Mouse (Mus musculus): ENCODE results near the gene Heatr4. TPM values are rescaled to one million over a fixed set of nuclear protein-coding genes. Genes with fewer than 3 reads are reported as not detected.
A peak's percentile ranks its signal among the peaks of the same experiment; 100 is the strongest.
"Not testable (repeated sequence)": the region's sequence is repeated elsewhere in the genome, so short reads cannot be mapped to it uniquely, and the experiment has no call there.

Heatr4 gene
- polyA plus RNA-seq, 1 experiment, result not detected

GRCm38 (mm10) chr12:83949776-83950492 lies 34.7 kb downstream of the Heatr4 start:
- 5% methylated on average over 11 of the region's 11 CpGs for WGBS

GRCm38 (mm10) chr12:83949043-83949442 lies 35.6 kb downstream of the Heatr4 start:
- WGBS, result 35% methylated on average over 4 of the region's 4 CpGs
- TF ChIP-seq POLR2A (IDR thresholded peaks at IDR 0.05; ENCODE audit: borderline replicate concordance, control insufficient read depth, low read depth, low read length), result no peak
- TF ChIP-seq CTCF (IDR thresholded peaks at IDR 0.05; ENCODE audit: control insufficient read depth, insufficient read depth, low read length), result no peak
- peaks cover 4% of the 10 kb centered on the region; the same call in 1 of the 2 replicates for H3K4me1 ChIP-seq (ENCODE audit: control insufficient read depth, insufficient read depth, low read length)
- H3K27ac ChIP-seq (ENCODE audit: control insufficient read depth, insufficient read depth, low read depth, low read length, poor library complexity), result peak overlapping the region; percentile 79; the same call in 1 of the 2 replicates
- no peak overlapping the region for H3K4me3 ChIP-seq (replicated peaks; ENCODE audit: control insufficient read depth, low read depth, low read length)

More at GRCm38 (mm10) chr12:83949776-83950492, 34.7 kb downstream of the Heatr4 start:
- TF ChIP-seq POLR2A (IDR thresholded peaks at IDR 0.05; ENCODE audit: borderline replicate concordance, control insufficient read depth, low read depth, low read length) (no peak), CTCF (IDR thresholded peaks at IDR 0.05; ENCODE audit: control insufficient read depth, insufficient read depth, low read length) (no peak)
- Histone ChIP-seq H3K4me1 (ENCODE audit: control insufficient read depth, insufficient read depth, low read length) (peaks cover 4% of the 10 kb centered on the region; the same call in 1 of the 2 replicates), H3K4me3 (replicated peaks; ENCODE audit: control insufficient read depth, low read depth, low read length) (peak overlapping the region; percentile 86), H3K27ac (ENCODE audit: control insufficient read depth, insufficient read depth, low read depth, low read length, poor library complexity) (peak overlapping the region; percentile 79; the same call in 1 of the 2 replicates)

- WGBS, result 43% methylated on average over 8 of the region's 8 CpGs
- TF ChIP-seq POLR2A (IDR thresholded peaks at IDR 0.05; ENCODE audit: borderline replicate concordance, control insufficient read depth, low read depth, low read length), result no peak
- TF ChIP-seq CTCF (IDR thresholded peaks at IDR 0.05; ENCODE audit: control insufficient read depth, insufficient read depth, low read length), result no peak
- Histone ChIP-seq H3K4me1 (ENCODE audit: control insufficient read depth, insufficient read depth, low read length) (peaks cover 3% of the 10 kb centered on the region; the same call in 1 of the 2 replicates), H3K27ac (ENCODE audit: control insufficient read depth, insufficient read depth, low read depth, low read length, poor library complexity) (0 out of 2 replicates have a peak overlapping the region, but pooled peaks have one; percentile 0), H3K4me3 (replicated peaks; ENCODE audit: control insufficient read depth, low read depth, low read length) (no peak overlapping the region)
Measured at GRCm38 (mm10) chr12:83947260-83947811, 37.3 kb downstream of the Heatr4 start.

- peaks cover 6% of the 10 kb centered on the region for H3K4me1 ChIP-seq (ENCODE audit: control insufficient read depth, insufficient read depth, low read length)
- 42% methylated on average over 3 of the region's 3 CpGs for WGBS
- no peak overlapping the region for H3K27ac ChIP-seq (ENCODE audit: control insufficient read depth, insufficient read depth, low read depth, low read length, poor library complexity)
- TF ChIP-seq CTCF (IDR thresholded peaks at IDR 0.05; ENCODE audit: control insufficient read depth, insufficient read depth, low read length) (no peak), POLR2A (IDR thresholded peaks at IDR 0.05; ENCODE audit: borderline replicate concordance, control insufficient read depth, low read depth, low read length) (no peak)
- no peak overlapping the region for H3K4me3 ChIP-seq (replicated peaks; ENCODE audit: control insufficient read depth, low read depth, low read length)
Measured at GRCm38 (mm10) chr12:83941938-83942337, 42.7 kb downstream of the Heatr4 start.

GRCm38 (mm10) chr12:83940031-83940430 lies 44.6 kb downstream of the Heatr4 start:
- Histone ChIP-seq H3K4me3 (replicated peaks; ENCODE audit: control insufficient read depth, low read depth, low read length) (no peak overlapping the region), H3K27ac (ENCODE audit: control insufficient read depth, insufficient read depth, low read depth, low read length, poor library complexity) (0 out of 2 replicates have a peak overlapping the region, but pooled peaks have one; percentile 26), H3K4me1 (ENCODE audit: control insufficient read depth, insufficient read depth, low read length) (peaks cover 6% of the 10 kb centered on the region)
- WGBS, result 50% methylated on average over 4 of the region's 4 CpGs
- TF ChIP-seq POLR2A (IDR thresholded peaks at IDR 0.05; ENCODE audit: borderline replicate concordance, control insufficient read depth, low read depth, low read length) (no peak), CTCF (IDR thresholded peaks at IDR 0.05; ENCODE audit: control insufficient read depth, insufficient read depth, low read length) (no peak)

- WGBS, result 56% methylated on average over 2 of the region's 2 CpGs
- no peak for TF ChIP-seq CTCF (IDR thresholded peaks at IDR 0.05; ENCODE audit: control insufficient read depth, insufficient read depth, low read length)
- TF ChIP-seq POLR2A (IDR thresholded peaks at IDR 0.05; ENCODE audit: borderline replicate concordance, control insufficient read depth, low read depth, low read length), result no peak
- Histone ChIP-seq H3K4me1 (ENCODE audit: control insufficient read depth, insufficient read depth, low read length) (peaks cover 6% of the 10 kb centered on the region), H3K27ac (ENCODE audit: control insufficient read depth, insufficient read depth, low read depth, low read length, poor library complexity) (no peak overlapping the region), H3K4me3 (replicated peaks; ENCODE audit: control insufficient read depth, low read depth, low read length) (no peak overlapping the region)
Measured at GRCm38 (mm10) chr12:83939332-83939731, 45.3 kb downstream of the Heatr4 start.

GRCm38 (mm10) chr12:83938592-83938991 lies 46.1 kb downstream of the Heatr4 start:
- not testable (repeated sequence) for H3K4me3 ChIP-seq (replicated peaks; ENCODE audit: control insufficient read depth, low read depth, low read length); H3K27ac ChIP-seq (ENCODE audit: control insufficient read depth, insufficient read depth, low read depth, low read length, poor library complexity); H3K4me1 ChIP-seq (ENCODE audit: control insufficient read depth, insufficient read depth, low read length)
- WGBS, result 30% methylated on average over 1 of the region's 1 CpGs

- no peak overlapping the region for H3K4me3 ChIP-seq (replicated peaks; ENCODE audit: control insufficient read depth, low read depth, low read length)
- TF ChIP-seq CTCF (IDR thresholded peaks at IDR 0.05; ENCODE audit: control insufficient read depth, insufficient read depth, low read length) (no peak), POLR2A (IDR thresholded peaks at IDR 0.05; ENCODE audit: borderline replicate concordance, control insufficient read depth, low read depth, low read length) (no peak)
- peaks cover 6% of the 10 kb centered on the region for H3K4me1 ChIP-seq (ENCODE audit: control insufficient read depth, insufficient read depth, low read length)
- 72% methylated on average over 10 of the region's 10 CpGs for WGBS
- no peak overlapping the region for H3K27ac ChIP-seq (ENCODE audit: control insufficient read depth, insufficient read depth, low read depth, low read length, poor library complexity)
Measured at GRCm38 (mm10) chr12:83937600-83937999, 47.1 kb downstream of the Heatr4 start.
